In genomic region chr16:85171976-85172570, GRCm38 (mm10) we compare ENCODE assay signal across 8 mouse cellular contexts. TPM values are rescaled to one million over a fixed set of nuclear protein-coding genes. Genes with fewer than 3 reads are reported as not detected.
DNase-seq lines count a peak whose midpoint lies in the region; ATAC-seq and TF ChIP-seq lines count a peak whose summit lies in the region.

No protein-coding gene starts in this region.

- no peak for DNase-seq in spleen, adult 2 months (ENCODE audit: low read depth in 1 of 2, low spot score in 2 of 2)
- no peak for DNase-seq in spleen, postnatal 14 days (ENCODE audit: low spot score in 2 of 2)
- DNase-seq in embryonic facial prominence, embryonic 10.5 days (ENCODE audit: low spot score), result peak; percentile 73
- DNase-seq in heart, postnatal 0 days (ENCODE audit: low spot score), result peak; percentile 76
- peak; percentile 43 to 60 for DNase-seq in layer of hippocampus, adult 2 months (ENCODE audit: low spot score in 2 of 2)
- DNase-seq in lung, postnatal 0 days (ENCODE audit: low spot score), result peak; percentile 83
- DNase-seq in right cerebral cortex, postnatal 10 days (ENCODE audit: low spot score in 2 of 2), result peak; percentile 74 to 79
- DNase-seq in spleen, postnatal 10 days (ENCODE audit: low spot score in 2 of 2), result no peak

- no peaks in the 10 kb centered on the region for H3K36me3 ChIP-seq in spleen, adult 2 months (ENCODE audit: control insufficient read depth, insufficient read depth, low read length)
- H3K36me3 ChIP-seq in embryonic facial prominence, embryonic 10.5 days (replicated peaks), result peaks cover 24% of the 10 kb centered on the region
- H3K36me3 ChIP-seq in heart, postnatal 0 days (replicated peaks; ENCODE audit: control insufficient read depth, insufficient read depth, low read length), result no peaks in the 10 kb centered on the region
- 0 out of 2 replicates have a peak, but pooled peaks cover 3% of the 10 kb centered on the region for H3K36me3 ChIP-seq in lung, postnatal 0 days (ENCODE audit: insufficient read depth, low read length)

- H3K4me2 ChIP-seq in heart, postnatal 0 days (ENCODE audit: low read depth, low read length), result peak overlapping the region; percentile 77
- H3K4me2 ChIP-seq in lung, postnatal 0 days (replicated peaks; ENCODE audit: low read depth, low read length), result peak overlapping the region; percentile 62

- TF ChIP-seq POLR2A in spleen, adult 2 months (IDR thresholded peaks at IDR 0.05; ENCODE audit: low read depth, low read length), result no peak

- H3K27ac ChIP-seq in spleen, adult 2 months (ENCODE audit: insufficient read depth, low read length), result peak overlapping the region; percentile 63; the same call in 1 of the 2 replicates
- peak overlapping the region; percentile 95 for H3K27ac ChIP-seq in embryonic facial prominence, embryonic 10.5 days (replicated peaks)
- H3K27ac ChIP-seq in heart, postnatal 0 days (ENCODE audit: low read depth), result peak overlapping the region; percentile 93
- H3K27ac ChIP-seq in layer of hippocampus, adult 2 months, result peak overlapping the region; percentile 99
- peak overlapping the region; percentile 95 for H3K27ac ChIP-seq in lung, postnatal 0 days (ENCODE audit: low read length)

- H3K4me3 ChIP-seq in spleen, adult 2 months (ENCODE audit: extremely low read depth, insufficient read depth, insufficient read length), result peak overlapping the region; percentile 77
- H3K4me3 ChIP-seq in embryonic facial prominence, embryonic 10.5 days, result peak overlapping the region; percentile 94
- H3K4me3 ChIP-seq in heart, postnatal 0 days (ENCODE audit: low read depth, low read length), result peak overlapping the region; percentile 100
- peak overlapping the region; percentile 99 for H3K4me3 ChIP-seq in layer of hippocampus, adult 2 months
- H3K4me3 ChIP-seq in lung, postnatal 0 days (ENCODE audit: low read depth, low read length), result peak overlapping the region; percentile 89

- H3K9ac ChIP-seq in heart, postnatal 0 days (replicated peaks; ENCODE audit: low read depth, low read length), result peak overlapping the region; percentile 97
- peak overlapping the region; percentile 95 for H3K9ac ChIP-seq in lung, postnatal 0 days (replicated peaks; ENCODE audit: low read depth)

- peaks cover 5% of the 10 kb centered on the region; the same call in 1 of the 2 replicates for H3K27me3 ChIP-seq in spleen, adult 2 months (ENCODE audit: control insufficient read depth, insufficient read depth, low read length)
- peaks cover 13% of the 10 kb centered on the region for H3K27me3 ChIP-seq in embryonic facial prominence, embryonic 10.5 days (replicated peaks; ENCODE audit: low read depth, poor library complexity, severe bottlenecking)
- no peaks in the 10 kb centered on the region for H3K27me3 ChIP-seq in heart, postnatal 0 days (ENCODE audit: control insufficient read depth, insufficient read depth, low read length)
- H3K27me3 ChIP-seq in lung, postnatal 0 days (replicated peaks; ENCODE audit: insufficient read depth, low read length), result no peaks in the 10 kb centered on the region

- ATAC-seq in heart, postnatal 0 days (ENCODE audit: insufficient read depth, low read depth), result peak; percentile 45
- ATAC-seq in lung, postnatal 0 days, result peak; percentile 37

- H3K4me1 ChIP-seq in spleen, adult 2 months (ENCODE audit: control insufficient read depth, insufficient read depth, insufficient read length), result peaks cover 10% of the 10 kb centered on the region
- H3K4me1 ChIP-seq in embryonic facial prominence, embryonic 10.5 days, result peaks cover 39% of the 10 kb centered on the region
- H3K4me1 ChIP-seq in heart, postnatal 0 days (ENCODE audit: control insufficient read depth, insufficient read depth), result peaks cover 24% of the 10 kb centered on the region
- H3K4me1 ChIP-seq in lung, postnatal 0 days (ENCODE audit: insufficient read depth, low read depth, low read length), result peaks cover 15% of the 10 kb centered on the region

- TF ChIP-seq EP300 in heart, postnatal 0 days (IDR thresholded peaks at IDR 0.05; ENCODE audit: low read depth), result no peak
- TF ChIP-seq EP300 in lung, postnatal 0 days (IDR thresholded peaks at IDR 0.05), result no peak

- 19% methylated on average over 10 of the region's 10 CpGs for WGBS in spleen, adult 2 months
- under 1% methylated on average over 10 of the region's 10 CpGs for WGBS in embryonic facial prominence, embryonic 10.5 days
- 4% methylated on average over 10 of the region's 10 CpGs for WGBS in heart, postnatal 0 days
- WGBS in lung, postnatal 0 days, result 1% methylated on average over 10 of the region's 10 CpGs

- no peaks in the 10 kb centered on the region for H3K9me3 ChIP-seq in embryonic facial prominence, embryonic 10.5 days
- H3K9me3 ChIP-seq in heart, postnatal 0 days (replicated peaks; ENCODE audit: control insufficient read depth, low read length), result no peaks in the 10 kb centered on the region
- no peaks in the 10 kb centered on the region for H3K9me3 ChIP-seq in lung, postnatal 0 days (ENCODE audit: low read length)

- no peak for TF ChIP-seq CTCF in spleen, adult 2 months (IDR thresholded peaks at IDR 0.05; ENCODE audit: extremely low read depth, insufficient read depth, insufficient read length, insufficient replicate concordance)
- TF ChIP-seq CTCF in heart, postnatal 0 days (IDR thresholded peaks at IDR 0.05; ENCODE audit: low read depth), result 0 out of 2 replicates have a peak, but pooled peaks have one; percentile 14
- TF ChIP-seq CTCF in layer of hippocampus, adult 2 months (conservative IDR thresholded peaks at IDR 0.05), result peak; percentile 68
- peak; percentile 49 for TF ChIP-seq CTCF in lung, postnatal 0 days (IDR thresholded peaks at IDR 0.05)

RNA-seq across cellular contexts. Expression of gene App, which starts 1.5 kb away (rescaled TPM):
- 80.0 and 96.2 TPM in 2 replicates for polyA plus RNA-seq in spleen, adult 2 months (2012; rRNA removed)
- 116 TPM in 2 replicates for polyA plus RNA-seq in embryonic facial prominence, embryonic 10.5 days (2016; fragmentation: Nextera tagmentation; extraction: Ambion mirVana)
- 139 and 171 TPM in 2 replicates for total RNA-seq in heart, postnatal 0 days (2014; rRNA removed; ENCODE audit: low replicate concordance)
- 119 and 122 TPM in 2 replicates for polyA plus RNA-seq in heart, postnatal 0 days (2015; fragmentation: Nextera tagmentation; extraction: Ambion mirVana)
- 1,000 to 10,000 TPM; 1,175 to 1,228 TPM for total RNA-seq in layer of hippocampus, adult 2 months (2021)
- 425 and 457 TPM in 2 replicates for polyA plus RNA-seq in lung, postnatal 0 days (2015; fragmentation: Nextera tagmentation; extraction: Ambion mirVana)

Comparison
In these comparisons a context has a peak if more than half of its experiments do, and no peak if none do; other contexts are left out.
1. DNase-seq: peak in embryonic facial prominence, embryonic 10.5 days (single experiment), heart, postnatal 0 days (single experiment), layer of hippocampus, adult 2 months (2 of 2), lung, postnatal 0 days (single experiment) and right cerebral cortex, postnatal 10 days (2 of 2); none in spleen, adult 2 months (0 of 2), spleen, postnatal 14 days (0 of 2) and spleen, postnatal 10 days (0 of 2).
2. Peak in every context shown above with its lines, with median percentiles within 50 percentile points of each other: H3K27ac ChIP-seq and H3K4me3 ChIP-seq.